Mouse (Mus musculus) megakaryocyte, adult 5-6 weeks (primary cell): ENCODE results near the gene 1700029P11Rik. TPM values are rescaled to one million over a fixed set of nuclear protein-coding genes. Genes with fewer than 3 reads are reported as not detected.
A peak's percentile ranks its signal among the peaks of the same experiment; 100 is the strongest.

Experiments
- ATAC-seq: 2 replicates; pipeline ENCODE4 v1.8.0; 2016; ENCODE audit warnings: mild to moderate bottlenecking, inconsistent platforms; ENCODE audit not compliant: poor library complexity, severe bottlenecking
- total RNA-seq, 2 experiments: library from RNA; stranded (forward) in 1 of 2; stranded (reverse) in 1 of 2; fragments of 153-499, 151-499 nt in 1 of 2; fragments of 221-1000, 200-1000 nt in 1 of 2; gene quantifications; 2 replicates each; pipeline versions ENCODE4 v1.2.3 to v1.2.4; 2015 to 2017

1700029P11Rik gene
- total RNA-seq (2015), result not detected in 2 replicates
- total RNA-seq (2017), result not detected in 2 replicates

DNA sequence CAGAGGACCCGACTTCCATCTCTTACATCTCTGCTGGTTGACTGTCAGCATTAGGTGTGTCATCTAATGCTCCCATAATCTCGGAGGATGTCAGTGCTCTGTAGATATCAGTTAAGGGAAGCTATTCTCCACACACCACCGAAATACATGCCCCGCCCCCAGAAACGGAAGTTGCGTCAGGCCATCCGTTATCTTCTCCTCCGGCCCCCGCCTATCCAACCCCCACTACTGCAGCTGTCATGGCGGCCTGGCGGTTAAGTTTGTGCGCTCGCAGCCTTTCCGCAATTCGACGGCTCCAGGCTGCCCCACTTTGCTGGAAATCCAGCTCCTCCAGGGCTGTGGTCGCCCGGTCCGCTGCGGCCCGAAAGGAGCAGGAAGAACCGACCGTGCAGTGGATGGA lies at the start of gene 1700029P11Rik:
Gene 1700029P11Rik, plus strand, starts transcription at position 220 of the 400 bp plus-strand sequence.
- no peak for ATAC-seq

DNA sequence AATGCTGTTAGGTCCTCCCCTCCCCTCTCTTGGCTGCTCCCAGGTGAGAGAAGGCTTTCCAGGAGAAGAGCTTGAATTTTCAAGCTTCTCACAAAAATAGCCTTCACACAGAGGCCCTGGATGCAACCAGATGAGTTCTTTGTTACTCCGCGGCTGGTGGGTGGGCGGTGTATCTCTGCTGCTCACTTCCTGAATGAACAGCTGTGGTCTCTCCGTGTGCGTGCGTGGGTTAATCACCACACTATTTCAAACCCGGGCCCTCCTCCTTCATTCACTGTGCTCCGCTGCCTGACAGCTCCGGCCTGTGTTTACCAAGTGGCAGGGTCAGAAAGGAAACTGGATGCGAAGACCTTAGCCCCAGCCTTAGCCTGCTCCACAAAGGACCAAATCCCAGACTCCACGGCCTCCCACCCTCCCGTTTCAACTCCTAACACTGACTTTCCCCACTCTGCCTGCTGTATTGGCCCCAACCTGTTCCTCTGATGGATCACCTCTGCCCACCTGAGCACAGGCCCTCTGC lies 47.3 kb upstream of the 1700029P11Rik start:
- ATAC-seq, result peak; percentile 49; the same call in 1 of the 2 replicates

DNA sequence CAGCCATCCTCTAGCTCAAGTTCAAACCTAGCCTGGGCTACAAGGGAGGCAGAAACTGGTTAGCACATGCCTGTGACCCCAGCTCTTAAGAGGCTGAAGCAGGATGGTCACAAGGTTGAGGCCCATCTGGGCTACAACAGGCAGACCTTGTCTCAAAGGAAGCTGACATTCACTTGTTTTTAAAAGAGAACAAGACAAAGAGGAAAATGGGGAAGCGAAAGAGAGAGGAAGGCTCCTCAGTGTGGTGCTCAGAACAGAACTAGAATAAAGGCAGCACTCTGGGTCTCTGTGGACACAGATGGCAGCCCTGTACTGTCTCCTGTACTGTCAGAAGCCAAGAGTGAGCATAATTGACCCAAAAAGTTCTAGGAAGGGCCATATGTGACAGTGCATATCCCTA lies 46.4 kb upstream of the 1700029P11Rik start:
- ATAC-seq, result peak; percentile 66

DNA sequence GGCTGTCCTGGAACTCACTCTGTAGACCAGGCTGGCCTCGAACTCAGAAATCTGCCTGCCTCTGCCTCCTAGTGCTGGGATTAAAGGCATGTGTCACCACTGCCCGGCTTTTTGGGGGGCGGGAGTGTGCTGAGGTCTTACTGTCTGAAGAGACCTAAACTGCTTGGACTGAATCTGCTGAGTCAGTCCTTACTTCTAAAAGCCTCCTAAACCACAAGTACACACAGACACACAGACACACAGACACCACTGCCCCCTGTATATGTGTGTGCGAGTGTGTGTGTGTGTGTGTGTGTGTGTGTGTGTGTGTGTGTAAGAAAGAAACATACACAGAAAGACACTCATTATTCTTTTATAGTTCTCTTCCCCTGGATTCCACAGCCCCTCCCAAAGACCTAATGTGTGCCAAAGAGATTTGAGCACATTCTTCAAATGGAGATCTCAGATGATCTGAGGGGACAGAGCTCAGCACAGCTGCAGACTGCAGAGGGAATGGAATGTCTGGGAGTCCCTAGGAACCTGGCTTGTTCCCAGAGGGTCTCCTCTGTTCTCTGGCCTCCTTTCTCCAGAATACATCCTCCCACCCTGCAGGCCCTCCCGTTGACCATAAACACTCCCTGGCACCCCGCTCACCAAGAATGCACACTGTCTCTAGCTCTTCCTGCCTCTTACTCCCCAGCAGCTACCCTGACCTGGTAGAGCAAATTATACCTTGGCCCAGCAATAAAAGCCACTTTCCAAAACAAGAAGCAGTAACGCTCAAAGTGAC lies 44.3 kb upstream of the 1700029P11Rik start:
- no peak for ATAC-seq

DNA sequence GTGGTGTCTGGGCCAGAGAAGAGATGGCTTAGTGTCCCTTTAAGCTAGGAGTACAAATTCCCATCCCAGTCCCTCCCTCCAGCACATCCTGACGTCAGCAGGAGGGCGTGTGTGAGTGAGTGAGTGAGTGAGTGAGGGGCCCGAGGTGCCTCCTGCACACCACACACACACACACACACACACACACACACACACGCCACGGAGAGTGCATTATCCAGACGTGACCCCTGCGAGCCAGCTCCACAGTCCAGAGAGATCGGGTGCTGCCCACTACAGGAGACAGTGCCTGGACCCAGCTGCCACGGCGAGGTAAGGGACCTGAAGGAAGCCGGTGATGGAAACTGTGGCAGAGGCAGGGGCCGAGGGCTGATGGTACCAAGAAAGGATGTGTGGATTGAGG lies 43.7 kb upstream of the 1700029P11Rik start, which contains the start of gene Csdc2:
Gene Csdc2, plus strand, starts transcription at position 81 of the 400 bp plus-strand sequence.
- ATAC-seq, result no peak

DNA sequence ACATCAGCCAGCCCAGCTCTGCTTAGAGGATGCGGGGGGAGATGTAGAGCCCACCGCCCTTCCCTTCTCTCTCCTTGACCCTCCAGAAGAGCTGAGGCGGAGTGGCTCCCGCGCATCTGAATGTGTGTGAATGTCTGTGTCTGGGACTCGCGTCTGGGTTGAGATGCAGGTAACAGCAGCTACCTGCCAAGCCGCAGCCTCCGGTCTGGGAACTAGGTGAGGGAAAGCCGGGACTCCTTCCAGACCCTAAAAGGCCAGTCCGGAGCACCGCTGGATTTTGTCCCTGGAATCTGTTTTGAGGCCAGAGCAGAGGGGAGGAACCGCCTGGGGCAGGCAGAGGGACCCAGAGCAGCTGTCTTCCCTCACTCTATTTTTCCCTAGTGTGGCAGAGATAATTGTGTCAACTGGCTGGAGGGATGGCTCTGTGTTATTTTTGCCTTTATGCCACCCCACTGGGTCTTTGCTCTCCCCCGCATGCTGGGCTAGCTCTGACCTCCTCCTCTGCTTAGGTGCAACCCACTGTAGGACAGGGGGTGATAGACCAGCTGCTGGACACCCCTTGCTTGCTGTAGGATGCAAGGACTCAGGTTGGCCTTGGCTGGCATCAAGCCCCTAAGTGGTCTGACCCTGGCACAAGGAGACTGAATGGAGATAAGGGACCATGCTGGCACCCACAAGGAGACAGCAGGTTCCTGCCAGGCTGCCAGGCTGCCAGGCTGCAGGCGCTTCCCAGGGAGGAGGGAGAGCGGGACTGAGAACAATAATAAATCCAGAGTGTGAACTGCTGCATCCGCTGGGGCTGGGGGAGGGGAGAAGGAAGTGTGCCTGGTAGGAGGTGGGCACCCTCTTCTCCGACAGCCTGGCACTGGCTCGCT lies 43.0 kb upstream of the 1700029P11Rik start:
- ATAC-seq, result no peak

DNA sequence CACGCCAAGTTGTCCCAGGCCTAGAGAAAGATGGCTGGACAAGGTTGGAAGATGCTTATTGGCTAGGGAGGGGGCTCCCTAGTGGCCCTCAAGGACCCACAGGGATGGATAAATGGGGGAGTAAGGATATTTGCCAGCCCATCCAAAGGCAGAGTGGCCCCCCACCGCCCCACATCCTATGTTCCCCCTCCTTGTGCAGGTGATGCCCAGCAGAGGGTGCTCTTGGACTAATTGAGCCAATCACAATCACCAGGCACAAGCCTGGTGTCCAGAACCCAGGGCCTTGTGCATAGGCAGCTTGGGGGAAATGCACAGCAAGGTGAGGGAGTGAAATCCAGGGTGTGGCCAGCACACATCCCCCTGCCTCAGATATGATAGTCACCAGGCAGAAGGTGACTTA lies 42.1 kb upstream of the 1700029P11Rik start:
- peak; percentile 57; the same call in 1 of the 2 replicates for ATAC-seq

DNA sequence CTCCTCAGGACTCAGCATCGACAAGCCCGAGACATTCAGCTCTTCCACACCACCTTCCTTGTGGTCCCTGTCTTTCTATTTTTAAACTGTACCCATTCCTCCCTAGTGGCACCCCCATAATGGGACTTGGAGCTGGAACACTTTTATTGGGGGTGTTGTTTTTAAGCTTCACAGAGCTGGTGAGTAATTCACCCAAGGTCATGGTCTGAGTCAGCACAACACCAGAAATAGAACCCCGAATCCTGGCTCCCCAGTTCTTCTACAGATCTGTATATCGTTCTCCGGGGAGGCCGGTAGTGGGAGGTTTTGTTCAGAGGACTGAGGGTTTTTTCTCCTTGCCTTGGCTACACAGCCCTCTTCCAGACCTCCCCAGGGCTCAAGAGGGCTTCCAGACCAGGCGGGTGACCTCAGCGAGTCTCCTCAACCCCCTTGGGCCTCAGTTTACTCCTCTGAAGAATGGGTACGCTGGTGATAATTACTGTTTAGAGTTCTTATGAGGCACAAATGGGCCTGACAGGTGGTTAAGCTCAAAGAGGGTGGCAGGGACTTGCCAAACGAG lies 41.1 kb upstream of the 1700029P11Rik start:
- ATAC-seq, result no peak

DNA sequence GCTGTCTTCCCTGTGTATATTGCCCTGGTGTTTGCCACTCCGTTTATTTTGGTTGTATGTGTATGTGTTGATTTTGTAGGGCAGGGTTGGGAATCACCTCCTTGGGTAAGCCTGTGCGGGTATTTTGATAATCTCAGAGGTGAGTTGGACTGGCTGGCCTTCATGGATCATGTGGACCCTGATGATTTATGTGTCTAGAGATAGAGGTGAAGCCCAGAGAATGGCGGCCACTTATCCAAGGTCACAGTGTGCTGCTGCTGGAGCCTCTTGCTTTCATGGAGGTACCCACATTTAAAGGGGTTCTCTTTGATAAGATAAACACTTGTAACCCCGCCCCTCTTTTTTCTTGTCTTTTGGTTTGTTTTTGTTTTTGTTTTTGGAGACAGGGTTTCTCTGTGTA lies 40.6 kb upstream of the 1700029P11Rik start:
- ATAC-seq, result no peak

DNA sequence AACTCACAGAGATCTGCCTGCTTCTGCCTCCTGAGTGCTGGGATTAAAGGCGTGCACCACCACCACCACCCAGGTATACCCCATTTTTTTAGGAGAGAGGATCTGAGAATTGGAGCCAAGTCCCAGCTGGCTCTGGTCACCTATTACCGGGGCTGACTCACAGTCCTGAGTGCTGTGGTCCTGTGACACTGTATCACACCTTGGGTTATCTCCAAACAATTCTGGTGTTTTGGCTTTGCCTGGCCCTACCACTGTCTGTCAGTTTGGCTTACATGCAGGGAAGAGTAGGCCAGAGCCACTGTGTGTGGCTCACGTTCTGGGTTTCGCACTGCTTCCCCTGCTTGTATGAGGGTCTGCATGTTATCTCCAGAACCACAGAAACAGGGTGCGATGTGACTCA lies 40.1 kb upstream of the 1700029P11Rik start:
- no peak for ATAC-seq

DNA sequence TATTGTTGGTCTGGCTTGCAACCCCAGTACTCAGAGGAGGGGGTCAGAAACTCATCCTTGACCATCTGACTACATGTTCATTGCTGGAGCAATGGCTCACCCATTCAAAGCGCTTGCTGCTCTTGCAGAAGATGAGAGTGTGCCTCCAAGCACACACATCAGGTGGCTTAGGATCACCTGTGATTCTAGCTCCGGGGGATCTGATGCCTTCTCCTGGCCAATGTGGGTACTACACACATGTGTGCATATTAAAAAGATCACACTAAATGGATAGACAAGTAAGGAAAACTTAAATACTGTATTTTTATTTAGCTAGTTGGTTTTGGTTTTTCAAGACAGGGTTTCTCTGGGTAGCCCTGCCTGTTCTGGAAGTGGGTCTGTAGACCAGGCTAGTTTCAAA lies 39.3 kb upstream of the 1700029P11Rik start:
- ATAC-seq, result no peak

DNA sequence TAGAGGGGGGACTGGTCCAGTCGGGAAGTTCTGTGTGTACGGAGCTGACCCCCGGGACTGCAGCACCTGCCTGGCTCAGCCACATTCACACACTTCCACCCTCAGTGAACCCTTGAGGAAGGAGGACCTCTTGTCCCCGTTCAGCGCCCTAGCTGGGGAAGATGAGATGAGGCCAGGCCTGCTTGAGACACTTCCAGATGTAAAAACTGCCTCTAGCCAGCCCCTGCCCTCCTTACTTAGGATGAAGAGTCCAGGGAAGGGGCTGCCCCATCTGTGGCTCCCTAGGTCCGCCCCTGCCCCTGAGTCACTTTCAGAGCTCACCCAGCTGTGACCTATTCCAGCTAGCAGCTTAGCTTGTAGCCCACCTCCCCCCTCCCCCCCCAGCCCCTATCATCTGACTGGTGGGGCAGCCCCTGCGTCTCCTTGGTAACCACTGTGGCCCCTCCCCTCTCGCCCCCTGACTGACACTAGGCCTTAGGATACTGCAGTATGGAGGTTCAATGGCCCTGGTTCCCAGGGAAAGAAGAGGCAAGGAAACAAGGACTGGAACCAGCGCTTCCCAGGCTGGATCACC lies 37.1 kb upstream of the 1700029P11Rik start:
- ATAC-seq, result no peak

DNA sequence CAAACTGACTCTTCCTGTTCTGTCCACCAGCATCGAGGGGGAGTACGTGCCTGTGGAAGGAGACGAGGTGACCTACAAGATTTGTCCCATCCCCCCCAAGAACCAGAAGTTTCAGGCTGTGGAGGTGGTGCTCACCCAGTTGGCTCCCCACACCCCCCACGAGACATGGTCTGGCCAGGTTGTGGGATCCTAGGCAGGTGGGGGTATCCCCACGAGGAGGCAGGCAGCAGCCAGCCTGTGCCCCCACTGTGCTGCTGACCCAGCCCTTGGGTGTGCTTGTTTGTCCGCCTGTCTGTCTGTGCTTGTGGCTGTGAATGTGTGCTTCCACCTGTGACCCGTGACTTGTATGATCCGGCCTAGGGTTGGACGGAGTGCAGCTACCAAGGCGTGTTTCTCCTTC lies 31.3 kb upstream of the 1700029P11Rik start:
- ATAC-seq, result no peak

DNA sequence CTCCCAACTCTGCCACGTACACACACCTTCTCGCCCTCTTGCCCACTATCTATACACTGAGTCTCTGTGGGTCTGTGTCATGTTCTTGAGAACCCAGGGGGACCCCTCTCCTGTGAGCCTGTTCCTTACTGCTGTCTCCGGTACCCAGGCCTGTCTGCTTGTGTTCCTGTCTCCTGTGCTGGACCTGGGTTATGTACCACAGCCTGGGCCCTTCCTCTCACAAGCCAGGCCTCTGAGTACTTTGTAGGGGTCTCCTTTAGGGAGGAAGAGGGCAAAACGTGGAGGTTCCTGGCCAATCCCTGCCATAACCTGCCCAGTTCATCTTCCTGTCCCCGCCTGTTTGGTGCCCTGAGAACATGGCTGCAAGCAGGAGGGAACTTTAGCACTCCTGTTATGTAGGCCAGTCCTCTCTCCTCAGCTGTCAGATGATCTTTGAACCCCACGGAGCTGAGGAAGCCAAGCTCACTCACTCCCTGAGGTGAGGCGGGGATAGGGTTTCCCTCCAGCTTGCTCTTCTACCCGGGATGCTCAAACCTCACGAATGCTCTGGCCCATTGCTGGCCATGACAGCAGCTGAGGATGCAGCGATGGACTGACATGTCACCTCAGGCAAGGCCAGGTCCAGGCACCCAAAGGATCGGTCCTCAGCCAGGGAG lies 30.7 kb upstream of the 1700029P11Rik start:
- ATAC-seq, result no peak

DNA sequence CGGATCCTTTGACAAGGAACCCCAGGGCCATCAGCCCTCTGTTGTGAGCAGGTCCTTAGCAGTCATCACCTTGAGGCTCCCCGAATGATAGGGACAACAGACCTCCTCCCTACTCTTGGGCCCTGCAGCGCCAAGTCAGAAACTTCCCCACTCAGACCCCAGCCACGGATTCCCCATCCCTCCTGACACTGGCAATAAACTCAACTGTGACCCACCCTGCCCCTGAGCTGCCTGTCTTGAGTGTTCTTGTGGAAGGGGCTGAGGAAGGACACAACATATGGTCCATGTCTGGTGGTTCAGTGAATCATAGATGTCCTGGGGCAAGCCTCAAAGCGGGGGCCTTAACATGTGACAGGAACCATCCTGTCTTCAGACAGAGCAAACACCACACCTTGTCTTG lies 29.6 kb upstream of the 1700029P11Rik start:
- no peak for ATAC-seq

DNA sequence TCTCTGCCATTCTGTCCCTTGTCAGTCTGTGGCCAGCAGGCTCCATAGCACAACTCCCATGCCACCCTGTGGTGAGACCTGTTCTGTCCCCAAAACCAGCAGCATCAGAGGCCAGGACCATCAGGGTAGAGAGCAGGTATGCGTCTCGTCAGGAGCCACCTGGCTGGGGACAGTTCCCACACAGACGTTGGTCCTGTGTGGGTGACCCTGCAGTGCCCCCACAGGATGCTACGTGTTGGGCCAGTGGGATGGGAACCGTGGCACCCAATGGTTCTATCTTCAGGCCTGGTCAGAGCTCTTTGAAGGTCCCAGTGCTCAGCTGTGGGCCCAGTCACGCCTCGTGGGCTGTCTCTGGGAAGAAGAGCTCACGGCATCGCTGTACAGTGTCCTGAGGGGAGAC lies 29.2 kb upstream of the 1700029P11Rik start:
- ATAC-seq, result no peak

DNA sequence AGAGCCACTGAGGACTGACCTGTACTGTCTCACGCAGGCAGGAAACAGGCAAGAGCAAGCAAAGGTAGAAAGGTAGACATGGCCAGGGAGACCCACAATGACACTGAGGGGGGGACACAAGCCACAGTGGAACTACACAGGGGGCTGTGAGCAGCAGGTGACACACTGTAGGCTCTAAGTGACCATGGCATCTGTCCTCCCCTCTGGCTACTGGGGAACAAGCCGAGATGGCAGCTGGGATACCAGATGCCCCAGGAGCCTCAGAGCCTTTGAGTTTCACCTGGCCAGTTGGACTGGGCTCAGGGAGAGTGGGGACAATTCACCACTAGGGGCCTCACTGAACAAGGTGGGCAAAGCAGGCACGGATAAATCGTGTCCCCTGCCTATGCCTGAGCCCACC lies 28.0 kb upstream of the 1700029P11Rik start:
- no peak for ATAC-seq

DNA sequence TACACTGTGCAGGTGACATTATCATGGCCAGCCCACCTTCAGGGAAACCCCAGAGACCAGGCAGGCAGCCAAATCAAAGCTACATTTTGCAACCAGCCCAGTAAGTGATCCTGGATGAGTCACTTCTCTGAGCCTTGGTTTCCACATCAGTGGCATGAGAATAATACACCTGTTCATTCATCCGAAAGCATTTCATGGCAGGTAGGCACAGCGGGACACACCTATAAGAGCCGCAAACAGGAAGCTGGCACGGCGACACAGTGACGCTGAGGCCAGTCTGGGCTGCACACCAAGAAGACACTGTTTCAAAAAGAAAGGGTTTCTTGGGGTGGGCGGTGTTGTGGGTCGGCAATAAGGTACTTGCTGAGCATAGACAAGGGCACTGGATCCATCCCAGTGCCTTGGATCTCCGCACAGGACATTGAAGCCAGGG lies 26.2 kb upstream of the 1700029P11Rik start:
- no peak for ATAC-seq

DNA sequence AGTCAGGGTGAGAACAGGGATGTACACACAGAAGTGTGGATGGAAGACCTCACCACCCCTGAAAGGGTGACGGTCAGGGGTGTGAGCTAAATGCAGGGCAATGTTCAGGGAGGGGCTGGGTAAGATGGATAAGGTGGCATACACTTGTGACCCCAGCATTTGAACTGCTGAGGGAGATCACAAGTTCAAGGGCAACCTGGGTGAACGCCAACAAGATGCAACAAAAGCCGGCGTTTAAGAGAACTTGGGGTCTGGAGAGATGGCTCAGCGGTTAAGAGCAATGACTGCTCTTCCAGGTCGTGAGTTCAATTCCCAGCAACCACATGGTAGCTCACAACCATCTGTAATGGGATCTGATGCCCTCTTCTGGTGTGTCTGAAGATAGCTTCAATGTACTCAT lies 25.6 kb upstream of the 1700029P11Rik start:
- no peak for ATAC-seq

DNA sequence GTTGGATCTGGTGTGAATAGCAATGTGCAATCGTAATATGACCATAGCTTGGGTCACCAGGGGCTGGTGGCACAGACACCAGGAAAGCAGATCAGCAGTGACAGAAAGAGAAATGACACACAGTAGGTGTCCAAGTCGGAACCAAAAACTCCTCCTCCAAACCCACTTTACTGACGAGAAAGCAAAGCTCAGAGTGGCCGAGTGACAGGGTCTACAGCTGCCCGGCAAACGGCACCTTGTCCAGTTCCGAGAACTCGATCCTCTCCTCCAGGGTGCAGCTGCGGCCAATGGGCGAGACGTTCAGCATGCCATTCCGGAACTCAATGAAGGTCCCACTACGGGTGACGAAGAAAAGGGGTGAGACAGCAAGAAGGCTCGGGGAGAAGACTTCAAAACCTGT lies 24.9 kb upstream of the 1700029P11Rik start:
- ATAC-seq, result no peak
